Mouse (Mus musculus): Measurements from ENCODE around the gene Ttc37. TPM values are rescaled to one million over a fixed set of nuclear protein-coding genes. Genes with fewer than 3 reads are reported as not detected.

Ttc37 gene
- 14.6 and 15.9 TPM in 2 replicates for polyA plus RNA-seq (2016; fragmentation: Nextera tagmentation; extraction: Ambion mirVana)

DNA sequence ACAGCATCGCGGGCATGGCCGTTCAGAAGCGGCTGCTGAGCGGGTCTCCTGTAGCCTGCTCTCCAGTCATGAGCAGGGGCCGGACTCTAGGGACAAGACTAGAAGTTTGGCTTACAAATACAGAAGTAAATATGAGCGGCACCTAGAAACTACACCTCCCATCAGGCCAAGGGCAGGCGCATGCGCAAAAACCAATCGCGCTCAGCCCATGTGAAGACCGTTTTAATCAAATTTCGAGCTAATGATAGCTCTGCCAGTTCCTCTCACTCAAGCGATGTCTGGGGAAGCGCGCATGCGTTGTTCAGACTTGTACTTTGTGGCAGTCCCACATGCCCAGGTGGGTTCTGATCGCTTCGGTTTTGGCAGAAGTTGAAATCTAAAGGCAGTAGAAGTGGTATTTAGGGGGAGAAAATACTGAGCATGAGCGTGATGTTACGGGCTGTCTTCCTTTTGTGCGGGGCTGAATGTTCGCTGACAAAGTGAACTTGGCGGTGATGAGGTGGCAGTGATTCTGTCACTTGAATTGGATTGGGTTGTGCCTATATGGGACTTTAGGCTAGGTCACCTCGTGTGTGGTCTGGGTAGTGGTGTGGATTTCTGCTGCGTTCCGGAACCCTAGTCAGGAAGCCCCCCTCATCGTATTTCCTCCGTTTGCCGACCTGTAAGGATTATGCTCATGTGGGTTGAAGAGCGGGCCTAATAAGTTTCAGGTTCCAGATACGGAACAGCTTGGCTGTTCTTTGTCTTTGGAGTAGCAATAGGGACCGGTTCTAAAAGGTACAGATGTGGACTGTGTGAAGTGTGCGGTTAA, at the start of gene Ttc37, which contains the start of gene Arsk:
TSS of gene Ttc37 (plus strand) at position 242 of the 811 bp plus-strand sequence.
TSS of gene Arsk (minus strand) at position 168 of the 811 bp plus-strand sequence.
- peaks cover 14% of the 10 kb centered on the region for H3K36me3 ChIP-seq (replicated peaks)
- peak within 1 kb of the TSS; percentile 88 for H3K27ac ChIP-seq
- WGBS, result under 1% methylated on average over 34 of the region's 34 CpGs
- peak; percentile 92 for DNase-seq (ENCODE audit: extremely low spot score, low spot score)
- H3K4me3 ChIP-seq, result peak within 1 kb of the TSS; percentile 71
- H3K4me1 ChIP-seq, result peaks cover 10% of the 10 kb centered on the region
- H3K9me3 ChIP-seq, result no peaks in the 10 kb centered on the region
- no peaks in the 10 kb centered on the region for H3K27me3 ChIP-seq (ENCODE audit: poor library complexity, severe bottlenecking)

DNA sequence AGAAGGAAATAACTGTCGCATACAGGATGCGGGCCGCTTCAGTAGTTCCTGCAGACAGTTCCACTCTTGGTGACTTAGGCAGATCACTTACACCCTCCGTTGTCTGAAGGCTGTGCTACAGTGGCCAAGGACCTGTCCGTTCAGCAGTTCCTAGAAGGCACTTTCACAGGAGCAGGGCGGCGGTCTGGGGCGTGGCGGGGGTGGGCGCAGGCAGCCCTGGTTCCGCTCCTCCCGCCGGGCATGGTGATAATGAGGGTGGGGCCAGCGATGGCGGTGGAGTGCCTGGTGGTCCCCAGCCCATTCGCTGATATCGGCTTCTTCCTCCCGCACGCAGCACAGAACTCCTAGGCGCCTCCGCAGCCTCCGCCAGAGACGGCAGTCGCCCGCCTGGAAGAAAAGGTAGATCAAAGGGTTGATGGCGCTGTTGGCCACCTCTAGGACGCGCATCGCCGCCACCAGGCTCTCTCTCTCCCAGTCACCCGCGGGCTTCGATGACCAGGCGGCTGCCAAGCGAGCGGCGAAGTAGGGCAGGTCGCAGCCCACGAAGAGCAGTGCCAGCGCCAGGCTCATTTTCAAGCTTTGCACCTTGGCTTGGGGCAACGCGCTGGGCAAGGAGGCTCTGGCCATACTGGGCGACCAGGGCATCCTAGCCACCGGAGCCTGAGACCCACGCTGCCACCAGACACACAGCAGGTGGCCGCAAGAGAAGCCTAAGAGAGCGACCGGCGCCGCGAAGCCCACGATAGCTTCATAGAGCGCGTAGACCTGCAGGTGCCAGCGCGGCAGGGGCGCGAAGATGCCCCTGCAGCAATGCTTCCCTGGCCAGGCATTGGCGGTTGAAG, 42.9 kb upstream of the Ttc37 start:
- Histone ChIP-seq H3K9me3 (no peaks in the 10 kb centered on the region), H3K4me1 (peaks cover 18% of the 10 kb centered on the region), H3K27ac (peak overlapping the region; percentile 64), H3K4me3 (peak overlapping the region; percentile 61), H3K27me3 (ENCODE audit: poor library complexity, severe bottlenecking) (peaks cover 57% of the 10 kb centered on the region), H3K36me3 (replicated peaks) (no peaks in the 10 kb centered on the region)
- peak; percentile 61 for DNase-seq (ENCODE audit: extremely low spot score, low spot score)
- WGBS, result under 1% methylated on average over 59 of the region's 59 CpGs

DNA sequence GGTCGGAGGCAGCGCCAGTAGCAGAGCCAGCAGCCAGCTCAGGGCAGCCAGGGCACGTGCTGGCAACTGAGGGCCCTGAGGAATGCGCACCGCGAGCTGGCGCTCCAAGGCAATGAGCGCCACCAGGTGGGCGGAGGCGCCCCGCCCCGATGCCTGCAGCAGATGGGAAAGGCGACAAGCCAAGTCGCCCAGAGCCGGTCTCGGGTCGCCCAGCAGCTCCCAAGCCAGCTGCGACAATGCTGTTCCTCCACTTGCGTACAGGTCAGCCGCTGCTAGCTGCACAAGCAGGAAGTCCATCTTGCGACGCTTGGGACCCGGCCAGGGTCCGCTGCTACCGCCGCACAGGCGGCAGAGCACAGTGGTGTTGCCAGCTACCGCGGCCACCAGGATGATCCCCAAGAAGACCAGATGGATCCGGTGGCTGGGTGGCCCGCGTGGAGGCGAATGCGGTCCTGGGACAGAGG, 42.2 kb upstream of the Ttc37 start:
- DNase-seq (ENCODE audit: extremely low spot score, low spot score), result peak; percentile 78
- under 1% methylated on average over 33 of the region's 34 CpGs for whole genome bisulfite sequencing
- H3K36me3 ChIP-seq (replicated peaks), result no peaks in the 10 kb centered on the region
- H3K27me3 ChIP-seq (ENCODE audit: poor library complexity, severe bottlenecking), result peaks cover 57% of the 10 kb centered on the region
- peak overlapping the region; percentile 64 for H3K27ac ChIP-seq
- H3K4me3 ChIP-seq, result peak overlapping the region; percentile 61
- no peaks in the 10 kb centered on the region for H3K9me3 ChIP-seq
- peaks cover 18% of the 10 kb centered on the region for H3K4me1 ChIP-seq

DNA sequence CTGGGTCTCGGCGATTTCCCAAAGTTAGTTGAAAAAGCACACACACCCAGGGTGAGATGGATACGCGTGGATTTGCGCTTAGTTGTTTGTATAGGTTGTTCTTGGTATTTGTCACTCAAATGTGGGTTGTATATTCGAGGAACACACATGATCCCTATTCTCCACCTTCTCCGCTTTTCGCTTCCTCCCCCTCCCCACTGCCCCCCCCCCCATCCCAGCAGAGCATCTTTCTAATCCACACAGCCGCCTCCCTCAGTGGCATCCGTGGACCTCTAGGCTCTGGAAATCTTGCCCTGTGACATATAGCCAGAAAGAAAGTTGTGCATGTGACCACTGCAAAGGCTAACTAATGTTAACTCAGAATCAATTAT, 41.7 kb upstream of the Ttc37 start, which contains the start of gene Gpr150:
TSS of gene Gpr150 (minus strand) at position 101 of the 371 bp plus-strand sequence.
- no peak for DNase-seq (ENCODE audit: extremely low spot score, low spot score)
- H3K27me3 ChIP-seq (ENCODE audit: poor library complexity, severe bottlenecking), result peaks cover 57% of the 10 kb centered on the region
- peaks cover 18% of the 10 kb centered on the region for H3K4me1 ChIP-seq
- no peaks in the 10 kb centered on the region for H3K9me3 ChIP-seq
- peaks cover under 1% of the 10 kb centered on the region; the same call in 1 of the 2 replicates for H3K36me3 ChIP-seq (replicated peaks)
- peak within 1 kb of the TSS; percentile 61 for H3K4me3 ChIP-seq
- H3K27ac ChIP-seq, result peak within 1 kb of the TSS; percentile 64
- WGBS, result 18% methylated on average over 10 of the region's 10 CpGs

DNA sequence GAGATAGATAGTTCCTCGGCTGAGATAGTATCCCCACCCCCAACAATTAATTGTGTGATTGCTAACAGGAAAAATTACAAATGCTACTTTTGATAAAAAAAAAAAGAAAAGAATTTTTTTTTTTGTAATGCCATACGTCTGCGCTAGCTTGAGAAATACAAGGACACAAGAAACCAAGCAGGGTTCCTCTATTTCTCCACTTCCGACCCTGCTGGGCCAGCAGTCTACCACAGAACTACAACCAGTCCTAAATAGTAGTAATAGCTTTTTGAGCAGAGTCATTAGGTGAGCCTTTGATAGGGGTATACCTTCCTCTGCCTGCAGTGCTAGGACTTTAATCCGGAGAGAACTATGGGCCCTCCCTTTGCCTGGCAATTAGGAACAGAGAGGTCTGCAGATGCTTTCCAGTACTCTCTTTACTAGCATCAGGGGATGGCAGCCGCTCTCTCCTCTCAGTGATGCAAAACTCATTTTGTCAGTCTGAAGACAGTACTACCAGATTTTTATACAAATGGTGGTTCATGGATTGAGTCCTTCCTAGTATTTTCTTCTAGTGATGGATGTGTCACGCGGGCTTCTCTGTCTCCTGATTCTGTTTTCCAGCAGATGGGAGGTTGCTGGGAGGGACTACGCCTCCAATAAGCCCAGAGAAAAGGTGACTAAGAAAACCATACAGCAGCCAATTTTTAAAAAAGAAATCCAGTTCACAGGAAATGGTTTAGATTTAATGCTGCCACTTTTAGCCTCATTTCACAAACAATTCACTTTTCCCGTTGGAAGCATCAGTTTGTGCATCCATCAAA, 41.1 kb upstream of the Ttc37 start:
- peak overlapping the region; percentile 61; the same call in 1 of the 2 replicates for H3K4me3 ChIP-seq
- H3K4me1 ChIP-seq, result peaks cover 18% of the 10 kb centered on the region
- H3K27me3 ChIP-seq (ENCODE audit: poor library complexity, severe bottlenecking), result peaks cover 57% of the 10 kb centered on the region
- WGBS, result 73% methylated on average over 10 of the region's 10 CpGs
- no peaks in the 10 kb centered on the region for H3K9me3 ChIP-seq
- no peak overlapping the region for H3K27ac ChIP-seq
- H3K36me3 ChIP-seq (replicated peaks), result peaks cover 5% of the 10 kb centered on the region
- no peak for DNase-seq (ENCODE audit: extremely low spot score, low spot score)

DNA sequence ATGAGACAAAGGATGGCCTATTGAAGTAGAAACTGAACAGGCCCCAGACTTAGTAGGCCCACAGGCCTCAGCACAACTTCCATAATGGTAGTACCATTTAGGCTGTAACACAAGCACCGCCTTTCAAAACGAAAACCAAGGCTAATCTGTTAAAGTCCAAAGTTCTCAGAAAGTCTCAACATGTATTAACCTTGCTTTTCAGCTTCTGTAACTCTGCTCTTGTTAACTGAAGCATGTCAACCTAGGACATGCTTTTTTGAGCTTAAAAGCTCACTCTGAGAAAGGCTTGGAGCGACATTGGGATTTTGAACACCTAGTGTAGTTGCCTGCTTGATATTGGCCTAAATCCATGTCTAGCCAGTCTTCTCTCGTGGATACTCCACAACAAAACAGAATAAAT, 38.9 kb upstream of the Ttc37 start:
- Histone ChIP-seq H3K27me3 (ENCODE audit: poor library complexity, severe bottlenecking) (peaks cover 38% of the 10 kb centered on the region), H3K36me3 (replicated peaks) (peaks cover 11% of the 10 kb centered on the region), H3K9me3 (no peaks in the 10 kb centered on the region), H3K27ac (no peak overlapping the region), H3K4me1 (peaks cover 21% of the 10 kb centered on the region), H3K4me3 (no peak overlapping the region)
- 92% methylated on average over 4 of the region's 4 CpGs for WGBS
- DNase-seq (ENCODE audit: extremely low spot score, low spot score), result no peak

DNA sequence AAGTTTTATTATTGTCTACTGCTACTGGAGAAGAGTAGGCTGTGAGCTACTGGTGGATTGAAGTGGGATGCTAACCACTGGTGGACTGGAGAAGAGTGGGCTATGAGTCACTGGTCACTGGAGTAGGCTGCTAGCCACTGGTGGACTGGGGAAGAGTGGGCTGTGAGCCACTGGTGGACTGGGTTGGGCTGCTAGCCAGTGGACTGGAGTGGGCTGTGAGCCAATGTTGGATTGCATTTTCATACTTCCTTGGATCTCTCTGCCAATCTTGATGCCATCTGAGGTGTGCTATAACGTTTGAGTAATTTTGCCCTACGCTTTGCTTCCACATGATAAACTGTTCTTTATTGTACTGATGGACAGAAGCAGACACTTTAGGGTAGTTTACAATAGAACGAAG, 36.4 kb upstream of the Ttc37 start:
- 93% methylated on average over 3 of the region's 3 CpGs for WGBS
- Histone ChIP-seq H3K9me3 (no peaks in the 10 kb centered on the region), H3K4me1 (peaks cover 6% of the 10 kb centered on the region; the same call in 1 of the 2 replicates), H3K27ac (no peak overlapping the region), H3K36me3 (replicated peaks) (peaks cover 18% of the 10 kb centered on the region), H3K4me3 (no peak overlapping the region), H3K27me3 (ENCODE audit: poor library complexity, severe bottlenecking) (peaks cover 13% of the 10 kb centered on the region)
- DNase-seq (ENCODE audit: extremely low spot score, low spot score), result no peak

DNA sequence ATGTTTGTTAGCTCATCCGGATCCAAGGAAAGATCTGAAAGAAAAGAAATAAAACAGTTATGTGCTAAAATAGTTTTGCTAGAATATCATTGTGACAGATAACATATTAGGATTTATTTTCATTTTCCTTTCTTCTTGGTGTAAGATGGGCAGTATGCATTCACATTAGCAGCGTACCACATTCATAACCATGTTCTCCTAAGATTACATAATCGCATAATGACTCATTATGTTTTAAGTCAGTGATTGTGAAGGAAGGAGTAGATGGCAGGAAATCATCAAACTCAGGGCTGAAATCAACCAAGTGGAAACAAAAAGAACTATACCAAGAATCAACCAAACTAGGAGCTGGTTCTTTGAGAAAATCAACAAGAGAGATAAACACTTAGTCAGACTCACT, 36.0 kb upstream of the Ttc37 start:
- no peak for DNase-seq (ENCODE audit: extremely low spot score, low spot score)
- Histone ChIP-seq H3K27ac (no peak overlapping the region), H3K9me3 (no peaks in the 10 kb centered on the region), H3K4me1 (peaks cover 6% of the 10 kb centered on the region; the same call in 1 of the 2 replicates), H3K27me3 (ENCODE audit: poor library complexity, severe bottlenecking) (peaks cover 8% of the 10 kb centered on the region), H3K36me3 (replicated peaks) (peaks cover 18% of the 10 kb centered on the region), H3K4me3 (no peak overlapping the region)
- WGBS, result 95% methylated on average over 3 of the region's 3 CpGs

DNA sequence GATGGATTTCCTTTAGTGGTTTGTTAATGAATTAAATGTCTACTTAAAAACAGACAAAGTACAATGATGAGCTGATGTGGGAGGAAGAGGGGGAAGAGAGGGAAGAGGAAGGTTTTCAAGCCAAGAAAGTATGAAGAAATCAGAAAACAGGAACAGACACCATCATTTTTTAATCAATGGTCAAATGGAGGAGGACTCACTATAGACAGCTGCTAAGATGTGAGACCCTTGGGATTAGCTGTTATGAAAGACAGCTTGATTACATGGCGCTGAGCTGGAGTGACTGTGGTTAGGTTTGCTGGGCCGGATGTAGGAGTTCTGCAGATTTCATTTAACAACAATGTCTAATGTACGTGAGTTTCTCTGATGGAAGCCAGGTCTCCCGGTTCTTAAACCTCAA, 35.0 kb upstream of the Ttc37 start:
- Histone ChIP-seq H3K4me1 (peaks cover 6% of the 10 kb centered on the region; the same call in 1 of the 2 replicates), H3K27me3 (ENCODE audit: poor library complexity, severe bottlenecking) (no peaks in the 10 kb centered on the region), H3K36me3 (replicated peaks) (peaks cover 18% of the 10 kb centered on the region), H3K27ac (no peak overlapping the region), H3K9me3 (no peaks in the 10 kb centered on the region), H3K4me3 (no peak overlapping the region)
- DNase-seq (ENCODE audit: extremely low spot score, low spot score), result no peak
- 93% methylated on average over 4 of the region's 4 CpGs for WGBS

DNA sequence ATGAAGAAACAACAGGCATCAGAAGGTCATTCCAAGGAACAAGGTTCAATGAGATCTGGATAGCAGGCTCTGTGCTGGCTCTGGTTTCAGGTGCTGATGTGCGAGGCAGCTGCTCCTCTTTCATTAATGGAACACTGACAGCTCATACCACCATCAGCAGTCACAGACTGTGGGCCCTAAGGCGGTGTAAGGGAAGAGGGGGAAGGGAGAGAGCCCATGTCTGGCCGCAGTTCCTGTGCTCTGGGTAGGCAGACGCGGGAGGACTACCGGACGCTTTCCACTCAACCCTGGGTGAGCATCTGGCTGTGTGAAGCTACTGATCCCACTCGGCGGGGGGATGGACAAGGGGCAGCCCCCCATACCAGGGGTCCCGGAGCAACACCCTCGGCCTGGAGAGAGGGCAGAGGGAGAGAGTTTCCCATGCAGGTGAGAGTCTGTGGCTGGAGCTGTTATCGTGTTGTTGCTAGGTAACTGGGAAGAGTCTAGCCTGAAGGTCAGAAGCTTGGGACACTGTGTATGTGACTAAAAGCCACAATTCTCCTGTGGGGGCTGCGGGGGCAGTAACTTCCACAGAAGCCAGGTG, 34.1 kb upstream of the Ttc37 start:
- H3K27me3 ChIP-seq (ENCODE audit: poor library complexity, severe bottlenecking), result no peaks in the 10 kb centered on the region
- WGBS, result 91% methylated on average over 13 of the region's 13 CpGs
- peaks cover 18% of the 10 kb centered on the region for H3K36me3 ChIP-seq (replicated peaks)
- H3K4me3 ChIP-seq, result no peak overlapping the region
- no peaks in the 10 kb centered on the region for H3K9me3 ChIP-seq
- DNase-seq (ENCODE audit: extremely low spot score, low spot score), result peak; percentile 19
- 0 out of 2 replicates have a peak overlapping the region, but pooled peaks have one; percentile 44 for H3K27ac ChIP-seq
- peaks cover 6% of the 10 kb centered on the region; the same call in 1 of the 2 replicates for H3K4me1 ChIP-seq

DNA sequence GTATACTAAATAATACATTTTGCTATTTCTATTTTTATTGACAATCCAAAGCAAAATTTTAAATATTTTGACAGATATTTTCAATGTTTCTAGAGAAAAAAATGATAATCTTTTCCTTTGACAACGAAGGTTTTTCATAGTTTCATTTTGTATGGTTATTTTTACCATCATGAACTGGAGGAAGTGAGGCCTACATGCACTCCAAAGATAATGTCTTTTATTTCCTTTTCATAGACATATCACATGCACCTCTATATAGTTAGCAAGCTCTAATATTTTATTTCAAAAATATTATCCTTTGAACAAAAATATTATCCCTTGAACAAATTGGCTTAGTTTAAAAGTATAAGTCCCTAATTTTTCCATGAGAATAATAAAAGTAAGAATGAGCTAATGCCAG, 24.2 kb upstream of the Ttc37 start:
- Histone ChIP-seq H3K27me3 (ENCODE audit: poor library complexity, severe bottlenecking) (no peaks in the 10 kb centered on the region), H3K9me3 (no peaks in the 10 kb centered on the region), H3K4me1 (no peaks in the 10 kb centered on the region), H3K4me3 (no peak overlapping the region), H3K36me3 (replicated peaks) (no peaks in the 10 kb centered on the region; the same call in 1 of the 2 replicates), H3K27ac (no peak overlapping the region)
- DNase-seq (ENCODE audit: extremely low spot score, low spot score), result no peak
- 85% methylated on average over 1 of the region's 1 CpGs for WGBS

DNA sequence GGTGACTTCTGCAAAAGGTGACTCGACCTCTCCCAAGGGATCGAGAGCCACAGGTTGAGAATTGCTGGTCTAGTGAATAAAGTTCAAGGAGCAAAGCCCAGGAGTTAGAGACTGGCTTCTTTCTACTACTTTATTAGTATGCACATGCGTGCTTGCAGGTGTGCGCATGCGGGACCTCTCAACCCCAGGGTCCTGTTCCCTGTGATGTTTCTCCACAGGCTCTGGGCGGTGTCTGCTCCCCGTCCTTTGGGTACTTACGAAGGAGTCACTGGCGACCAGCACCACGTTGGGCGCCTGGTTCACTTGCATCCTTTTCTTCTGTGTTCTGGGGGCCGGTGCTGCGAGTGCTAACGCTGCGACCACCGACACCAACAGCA, 430 bp upstream of the Ttc37 start:
- WGBS, result 4% methylated on average over 16 of the region's 16 CpGs
- Histone ChIP-seq H3K4me3 (peak overlapping the region; percentile 71), H3K27me3 (ENCODE audit: poor library complexity, severe bottlenecking) (no peaks in the 10 kb centered on the region), H3K36me3 (replicated peaks) (peaks cover 9% of the 10 kb centered on the region), H3K27ac (peak overlapping the region; percentile 88), H3K4me1 (peaks cover 10% of the 10 kb centered on the region), H3K9me3 (no peaks in the 10 kb centered on the region)
- no peak for DNase-seq (ENCODE audit: extremely low spot score, low spot score)
